Mouse (Mus musculus) adrenal gland, postnatal 4 days (tissue): ENCODE data around the gene Tnfsf18. TPM values are rescaled to one million over a fixed set of nuclear protein-coding genes. Genes with fewer than 3 reads are reported as not detected.

Source experiments
- DNase-seq, 2 experiments: peaks; one replicate each; pipeline ENCODE4 v3.0.0; 2021 to 2022; ENCODE audit warnings: low spot score in 2 of 2, mixed read lengths in 2 of 2
- long read RNA-seq, 2 experiments: library from polyadenylated mRNA; stranded (forward); transcript quantifications; one replicate each; pipeline ENCODE4 v2.0.0; 2021
- total RNA-seq, 2 experiments: library from RNA; stranded (reverse); gene quantifications; 2 replicates each; pipeline ENCODE4 v1.2.3; 2021

Tnfsf18 gene
- not detected for total RNA-seq
- long read RNA-seq, experiment 1: 0 reads
- long read RNA-seq, experiment 2: 0 reads

DNA sequence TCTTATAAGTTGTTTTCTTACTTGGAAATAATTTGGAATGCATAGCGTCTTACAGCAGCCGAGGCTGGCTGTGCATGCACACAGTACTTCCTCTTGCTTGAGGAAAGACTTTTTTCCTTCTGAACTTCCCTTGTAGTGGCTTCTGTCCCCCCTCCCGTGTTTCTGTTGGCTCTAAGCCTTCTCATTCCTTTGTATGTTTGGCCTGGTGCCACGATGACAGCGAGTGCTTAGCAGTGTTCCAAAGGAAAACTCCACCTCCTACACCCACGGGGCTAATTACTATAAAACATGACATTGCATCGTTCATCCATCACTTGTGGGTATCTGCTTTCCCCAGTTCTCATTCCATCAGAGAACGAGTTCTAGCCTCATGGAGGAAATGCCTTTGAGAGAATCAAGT, at the start of gene Tnfsf18:
Tnfsf18 (plus strand) TSS at position 313 of the 400 bp plus-strand sequence.
- peak in 1 of 2 experiments; percentile 36 for DNase-seq

DNA sequence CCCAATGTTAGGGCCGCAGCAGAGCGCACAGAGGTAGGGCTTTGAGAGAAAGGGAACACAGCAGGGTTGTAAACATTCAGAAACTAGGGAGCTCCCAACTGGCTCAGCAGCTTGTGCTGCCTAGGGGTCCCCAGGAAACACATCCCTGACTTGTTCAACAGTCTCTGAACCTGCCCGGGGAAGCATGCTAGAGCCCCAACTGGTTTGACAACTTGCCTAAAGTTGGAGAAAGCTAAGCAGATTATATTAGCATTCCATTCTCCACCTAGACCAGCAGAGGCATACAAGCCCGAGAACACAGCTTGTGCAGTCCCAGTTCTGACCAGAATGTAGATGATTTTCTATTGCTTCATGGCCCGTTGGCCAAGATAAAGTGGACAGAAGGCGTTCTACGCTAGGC, 49.6 kb upstream of the Tnfsf18 start:
- no peak for DNase-seq

DNA sequence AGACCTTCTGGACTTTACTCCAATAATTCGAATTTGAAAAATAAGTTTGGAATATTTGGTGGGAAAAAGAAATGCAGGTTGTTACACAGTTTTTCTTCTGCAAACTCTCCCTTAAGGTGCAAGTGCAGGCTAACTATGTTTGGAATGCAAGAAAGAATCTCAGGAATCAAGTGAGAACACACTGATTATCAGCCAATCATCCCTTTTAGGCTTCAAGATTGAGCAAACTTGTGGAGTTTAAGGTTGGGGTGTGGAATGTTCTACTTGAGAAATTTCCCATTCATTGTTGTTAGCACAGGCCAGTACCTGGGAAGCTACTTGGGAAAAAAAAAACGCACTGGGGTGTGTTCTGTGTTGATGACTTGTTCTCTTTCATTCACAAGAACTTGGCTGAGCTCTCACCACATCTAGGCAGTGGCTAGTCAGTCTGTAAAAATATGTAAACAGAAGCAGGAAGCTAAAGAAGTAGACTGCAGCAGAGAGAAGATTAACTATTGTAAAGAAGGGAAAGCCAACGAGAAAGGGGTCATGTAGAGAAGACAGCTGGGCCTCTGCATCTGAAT, 42.7 kb upstream of the Tnfsf18 start:
- no peak for DNase-seq

DNA sequence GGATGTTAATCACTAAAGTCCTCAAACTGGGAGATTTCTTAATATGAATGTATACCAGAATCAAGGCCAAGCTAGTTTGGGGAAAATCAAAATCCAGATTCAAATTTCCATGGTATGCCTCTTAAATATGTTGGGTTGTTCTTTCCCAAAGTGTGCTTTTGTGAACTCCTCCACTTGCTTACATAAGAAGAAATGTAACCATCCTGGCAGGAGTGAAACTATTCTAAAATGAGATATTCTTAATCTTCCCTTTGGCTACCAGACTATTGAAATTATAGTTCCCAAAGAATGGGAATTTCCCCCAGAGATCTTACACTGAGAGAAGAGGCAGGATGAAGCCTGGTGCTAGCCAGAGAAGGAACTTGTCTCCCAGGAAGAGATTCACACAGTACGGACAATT, 42.2 kb upstream of the Tnfsf18 start:
- DNase-seq: no peak

DNA sequence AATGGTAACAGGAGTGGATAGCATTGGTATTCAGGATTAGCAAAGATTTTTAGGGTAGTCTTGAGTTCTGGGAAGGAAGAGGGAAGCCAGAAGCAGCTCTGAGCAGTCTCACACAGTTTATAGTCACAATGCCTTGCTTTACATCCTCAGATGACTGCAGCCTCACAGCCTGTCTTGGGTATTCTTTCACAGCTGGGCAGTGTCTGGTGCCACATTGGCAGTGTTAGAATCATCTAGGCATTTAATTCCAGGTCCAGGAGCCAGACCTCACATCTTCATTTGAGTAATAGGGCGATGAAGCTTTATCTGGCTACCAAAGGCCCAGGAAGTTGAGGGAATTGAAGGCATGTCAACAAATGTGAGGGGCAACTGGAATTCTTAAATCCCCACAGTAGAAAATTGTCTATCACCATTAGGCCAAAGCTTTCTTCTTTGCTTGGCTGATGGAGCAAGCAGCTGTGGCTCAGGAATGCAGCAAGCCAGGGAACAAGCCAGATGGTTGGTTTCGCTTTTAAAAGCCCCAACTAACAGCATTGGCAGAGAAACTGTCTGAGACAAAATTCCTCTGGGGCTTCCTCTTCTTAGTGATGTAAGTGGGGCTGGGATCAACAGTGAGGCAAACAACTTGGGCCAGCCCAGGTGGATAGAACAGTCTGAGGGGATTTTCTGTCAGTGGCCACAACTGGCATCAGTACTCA, 30.9 kb upstream of the Tnfsf18 start:
- DNase-seq: no peak

DNA sequence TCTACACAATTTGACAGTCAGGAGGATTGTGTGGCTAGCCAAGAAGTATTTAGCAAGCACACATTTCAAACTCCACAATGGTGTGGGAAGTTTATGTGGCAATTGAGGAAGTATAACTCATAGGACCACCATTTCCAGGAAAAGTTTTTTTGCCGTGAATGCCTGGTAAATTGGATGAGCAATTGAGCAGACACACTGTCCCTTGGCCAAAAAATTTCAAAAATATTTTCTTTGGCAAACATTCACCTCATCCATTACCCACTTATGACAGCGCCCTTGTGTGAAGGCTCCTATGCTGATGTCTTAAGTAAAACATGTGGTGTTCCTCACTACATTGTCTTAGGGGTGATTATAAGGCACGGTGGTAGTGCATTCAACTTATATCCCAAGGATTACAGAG, 17.2 kb upstream of the Tnfsf18 start:
- no peak for DNase-seq

DNA sequence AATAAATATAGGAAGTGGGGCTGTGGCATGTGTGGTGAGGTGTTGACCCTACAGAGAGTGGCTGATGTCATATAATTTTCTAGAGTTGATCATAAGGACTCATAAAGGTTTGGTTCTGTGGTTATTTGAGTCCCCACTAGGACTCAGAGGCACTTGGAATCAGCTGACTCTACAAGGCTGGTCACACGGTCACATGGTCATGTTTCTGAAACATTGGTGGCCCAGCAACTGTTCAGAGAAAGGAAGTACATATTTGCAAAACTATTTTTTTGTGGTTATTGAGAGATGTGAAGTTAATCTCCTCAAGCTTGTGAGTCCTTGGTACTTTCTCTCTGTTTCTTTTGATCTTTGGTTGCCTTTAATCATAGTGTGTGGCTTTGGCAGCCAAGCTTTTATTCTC, 14.6 kb upstream of the Tnfsf18 start:
- no peak for DNase-seq

DNA sequence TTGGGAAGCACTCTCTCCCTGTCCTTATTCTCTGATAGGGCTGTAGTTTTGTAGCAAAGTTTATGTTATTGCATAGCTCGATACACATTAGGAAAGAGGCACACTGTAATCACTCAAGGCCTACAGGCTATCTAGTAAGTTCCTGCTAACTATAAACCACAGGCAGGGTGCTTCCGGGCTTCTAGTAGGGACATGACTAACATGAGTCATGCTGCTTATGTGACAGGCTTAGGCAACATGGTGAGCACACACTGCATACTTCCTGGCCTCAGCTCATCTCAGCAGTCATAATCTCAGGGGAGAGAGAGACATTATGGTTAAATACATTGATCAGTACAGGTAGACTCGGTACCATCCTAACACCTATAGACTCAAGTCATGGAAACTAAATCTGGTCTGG, 12.2 kb upstream of the Tnfsf18 start:
- no peak for DNase-seq

DNA sequence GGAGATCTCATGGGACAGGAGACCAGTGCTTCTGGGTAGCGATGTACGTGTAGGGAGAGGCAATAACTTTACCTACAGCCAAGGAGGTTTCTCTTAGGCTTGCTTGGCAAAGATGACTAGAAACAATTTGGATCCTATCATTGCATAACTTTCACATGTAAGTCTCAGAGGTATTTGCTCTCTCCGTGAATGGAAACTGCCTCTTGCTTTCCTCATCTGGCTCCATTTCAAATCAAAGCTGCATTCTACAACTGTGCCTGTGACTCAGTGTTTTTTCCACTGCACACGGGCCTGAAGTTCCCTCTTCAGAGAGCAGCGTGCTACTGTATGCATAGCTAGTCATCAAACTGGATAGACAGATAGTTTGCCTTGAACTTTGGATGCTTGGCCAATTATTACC, 7.4 kb upstream of the Tnfsf18 start:
- no peak for DNase-seq

DNA sequence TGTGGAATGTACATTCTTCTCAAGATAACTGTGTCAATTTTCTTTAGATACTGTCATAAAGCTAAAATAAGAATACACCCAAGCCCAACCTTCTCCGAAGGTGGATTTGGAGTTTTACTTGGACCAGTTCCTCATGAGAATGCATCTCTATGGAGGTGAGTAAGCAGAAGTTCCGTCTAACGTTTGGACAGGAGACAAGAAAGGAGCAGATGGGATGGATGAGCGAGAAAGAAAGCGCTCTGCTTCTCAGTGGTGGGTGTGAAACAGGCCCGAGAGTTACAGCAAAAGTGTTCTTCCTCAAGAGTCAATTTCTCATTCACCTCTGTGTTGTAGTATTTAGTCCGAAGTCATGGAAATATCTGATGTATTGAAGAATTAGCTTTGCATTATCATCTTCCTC, 2.7 kb upstream of the Tnfsf18 start:
- no peak for DNase-seq

DNA sequence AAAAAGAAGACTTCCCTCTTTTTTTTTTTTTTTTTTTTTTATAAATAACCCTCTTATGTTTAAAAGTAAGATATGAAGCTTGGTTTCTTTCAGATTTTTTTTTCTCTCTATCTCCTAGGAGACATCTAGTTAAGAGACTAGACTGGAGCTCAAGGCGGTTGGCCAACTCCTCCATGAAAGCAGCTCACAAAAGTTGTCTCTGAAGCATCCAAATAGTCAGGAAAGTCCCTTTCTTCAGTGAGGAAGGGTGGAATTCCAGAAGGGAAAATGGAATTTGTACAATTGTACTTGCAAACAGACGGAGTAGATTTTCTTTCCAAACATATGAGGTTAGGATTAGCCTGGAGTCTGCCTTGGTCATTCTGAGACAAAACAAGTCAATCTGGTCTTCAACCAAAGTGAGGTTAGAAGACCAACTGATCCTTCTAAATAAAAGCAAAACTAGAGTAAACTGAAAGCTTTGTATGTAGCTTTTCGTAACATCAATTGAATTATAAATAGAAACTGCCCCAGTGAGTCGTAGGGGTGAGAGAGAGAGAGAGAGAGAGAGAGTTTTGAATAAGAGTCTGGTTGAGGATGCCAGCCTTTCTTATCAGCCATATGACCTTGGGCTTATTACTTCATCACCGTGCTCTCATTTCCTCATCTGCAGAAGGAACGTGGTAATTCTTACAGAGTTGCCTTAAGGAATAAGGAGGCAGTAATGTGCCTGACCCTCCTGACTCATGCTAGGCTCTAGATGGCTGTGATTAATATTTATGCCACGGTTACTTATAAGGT, 2.6 kb downstream of the Tnfsf18 start:
- DNase-seq: no peak

DNA sequence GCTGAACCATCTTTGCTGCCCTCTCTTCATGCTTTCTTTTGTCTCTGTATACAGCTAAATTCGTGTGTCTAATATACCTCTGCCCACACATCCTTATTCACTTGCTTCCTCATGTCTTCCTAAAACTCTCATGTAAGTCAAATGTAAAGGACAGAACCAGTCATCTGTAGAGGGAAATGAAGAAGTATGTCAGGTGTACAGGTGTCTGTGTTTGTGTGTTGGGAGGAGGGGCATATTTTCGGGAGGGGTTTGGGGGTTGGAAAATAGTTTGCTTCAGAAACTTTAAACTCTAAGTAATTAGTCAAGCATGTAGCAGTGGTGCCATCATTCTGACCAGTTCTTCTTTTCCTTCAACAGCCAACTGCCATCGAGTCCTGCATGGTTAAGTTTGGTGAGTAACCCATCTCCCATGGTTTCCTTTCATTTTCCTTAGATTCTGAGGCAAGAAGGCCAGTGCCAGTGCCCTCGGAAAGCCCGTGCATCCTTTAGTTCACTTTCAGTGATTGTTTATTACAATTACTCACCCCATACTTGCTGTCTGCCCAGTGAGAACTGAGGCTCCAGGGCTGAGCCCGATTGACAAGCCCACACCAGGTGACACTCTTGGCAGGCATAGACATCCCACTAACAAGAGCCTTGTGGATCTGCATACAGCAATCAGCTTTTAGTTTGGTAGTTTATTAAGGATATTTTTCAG, 5.8 kb downstream of the Tnfsf18 start:
- no peak for DNase-seq

DNA sequence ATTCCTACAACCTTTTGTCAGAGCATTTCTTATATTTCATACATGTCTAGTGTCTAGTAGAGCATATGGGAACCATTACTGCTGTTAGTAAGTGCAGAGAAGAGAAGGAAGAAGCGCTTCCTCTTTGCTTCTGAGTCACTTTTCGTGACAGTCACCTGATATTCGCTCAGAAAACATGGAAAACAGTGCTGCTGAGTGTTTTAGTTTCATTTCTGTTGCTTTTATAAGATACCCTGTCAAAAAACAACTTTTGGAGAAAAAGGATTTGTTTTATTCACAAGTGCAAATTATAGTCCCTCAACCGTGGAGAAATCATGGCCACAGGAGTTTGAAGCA, 6.3 kb downstream of the Tnfsf18 start:
- DNase-seq: no peak

DNA sequence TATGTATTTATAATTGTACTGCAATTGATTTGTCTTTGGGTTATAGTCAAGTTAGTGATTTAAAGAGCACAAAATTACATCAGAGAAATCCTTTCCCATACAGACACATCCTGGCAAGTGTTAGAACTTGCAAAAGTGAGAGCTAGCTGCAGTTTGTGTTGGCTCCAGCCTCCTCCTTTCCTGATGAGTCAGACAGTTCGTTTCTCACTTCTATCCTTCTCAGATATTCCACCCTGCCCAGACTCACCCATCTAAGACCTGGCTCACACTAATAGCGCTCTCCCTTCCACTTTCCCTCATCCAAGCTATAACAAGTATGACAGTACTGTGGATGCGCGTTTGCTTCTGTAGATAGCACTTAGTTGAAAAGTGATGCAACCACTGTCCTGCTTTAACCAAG, 11.9 kb downstream of the Tnfsf18 start:
- no peak for DNase-seq

DNA sequence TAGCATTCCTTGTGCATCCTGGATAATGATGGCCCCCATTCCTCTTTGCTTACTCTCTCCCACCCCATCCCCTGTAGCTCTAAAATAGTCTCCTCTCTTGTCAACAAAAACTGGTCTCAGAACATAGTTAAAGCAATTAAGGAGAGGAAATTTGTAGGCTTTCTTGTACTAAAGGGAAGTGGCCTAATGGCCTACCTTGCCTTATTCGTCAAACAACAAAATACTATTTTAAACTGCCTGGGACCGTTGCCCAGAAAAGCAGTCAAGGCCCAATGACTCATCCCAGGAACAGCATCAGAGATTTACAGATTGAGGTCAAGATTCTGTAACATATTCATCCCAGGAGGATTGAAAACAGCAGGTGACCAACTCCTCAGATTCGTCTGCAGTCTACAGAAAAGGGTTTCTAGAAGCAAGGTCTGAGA, 13.2 kb downstream of the Tnfsf18 start:
- peak in 1 of 2 experiments; percentile 28 for DNase-seq

DNA sequence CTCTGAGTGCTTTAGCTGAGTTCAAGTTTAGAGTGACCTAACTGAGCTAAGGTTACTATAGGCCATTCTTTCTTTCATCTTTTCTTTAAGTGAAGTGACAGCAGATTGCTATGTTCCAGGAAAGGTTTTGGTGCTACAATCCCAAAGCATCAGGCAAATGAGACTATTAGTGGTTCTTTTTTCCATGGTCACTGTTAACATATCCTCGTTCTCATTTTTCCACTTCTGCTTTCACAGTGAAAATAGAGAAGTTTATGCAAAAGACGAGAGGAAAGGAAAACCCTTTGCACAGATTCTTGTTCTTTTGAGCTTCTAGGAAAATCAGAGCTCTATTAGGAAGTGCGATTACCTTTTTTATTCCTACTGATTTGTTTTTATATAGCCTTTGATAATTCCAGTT, 22.9 kb downstream of the Tnfsf18 start:
- DNase-seq: no peak

DNA sequence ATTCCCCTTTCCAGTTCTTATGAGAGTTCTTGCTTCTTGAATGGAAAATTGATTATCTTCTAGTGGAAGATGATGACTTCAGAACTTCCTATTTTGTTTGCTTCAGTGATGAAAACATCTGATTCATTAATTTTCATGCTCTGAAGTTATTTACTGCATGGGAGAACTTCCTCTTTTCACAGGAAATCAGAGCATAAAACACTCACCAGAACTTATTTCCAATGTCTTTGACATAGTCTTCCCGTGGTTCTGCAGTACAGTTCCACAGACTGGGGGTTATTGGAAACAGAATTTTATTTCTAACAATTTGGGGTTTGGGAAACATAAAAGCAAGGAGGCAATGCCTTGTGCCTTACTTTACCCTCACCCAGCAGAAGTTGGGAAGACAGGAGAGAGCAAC, 25.8 kb downstream of the Tnfsf18 start:
- DNase-seq: no peak

DNA sequence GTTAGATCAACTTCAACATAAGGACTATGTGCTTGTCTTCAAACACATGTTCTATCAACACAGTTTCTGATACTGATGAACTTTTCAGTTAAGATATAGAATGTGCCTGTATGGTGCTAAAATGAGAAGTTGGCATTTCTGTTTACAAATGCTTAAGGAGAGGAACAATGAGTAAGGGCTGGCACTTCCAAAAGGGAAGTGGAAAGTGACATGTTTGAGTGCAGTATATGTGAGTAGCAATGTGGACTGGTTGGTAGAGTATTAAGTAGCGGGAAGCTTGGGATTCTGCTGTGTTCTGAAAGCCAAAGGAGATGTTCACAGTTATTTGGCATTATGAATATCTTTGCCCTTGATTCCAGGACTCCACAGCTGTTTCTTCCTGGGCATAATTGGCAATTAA, 33.7 kb downstream of the Tnfsf18 start:
- DNase-seq: no peak

DNA sequence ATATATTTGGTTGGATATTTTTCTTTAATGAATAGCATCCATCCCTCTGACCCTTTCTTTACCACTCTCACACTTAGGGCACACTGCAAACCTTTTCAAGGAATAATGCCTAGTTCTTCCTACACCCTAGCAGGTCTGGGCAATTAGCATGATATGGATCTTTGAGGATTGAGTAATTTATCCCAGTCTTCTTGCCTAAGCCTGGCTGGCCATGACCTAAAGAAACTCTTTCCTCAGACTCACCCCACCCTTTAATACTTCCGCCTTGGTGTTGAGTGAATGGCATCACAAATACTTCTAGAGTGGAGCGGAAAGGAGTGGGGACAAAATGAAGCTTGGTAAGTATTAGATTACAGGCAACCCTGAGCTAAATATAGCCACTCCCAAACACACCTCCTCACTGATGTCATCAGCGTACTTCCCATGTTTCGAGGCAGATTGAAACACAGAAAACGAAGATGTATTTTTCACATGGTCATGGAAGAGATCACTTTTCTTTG, 56.2 kb downstream of the Tnfsf18 start:
- no peak for DNase-seq

DNA sequence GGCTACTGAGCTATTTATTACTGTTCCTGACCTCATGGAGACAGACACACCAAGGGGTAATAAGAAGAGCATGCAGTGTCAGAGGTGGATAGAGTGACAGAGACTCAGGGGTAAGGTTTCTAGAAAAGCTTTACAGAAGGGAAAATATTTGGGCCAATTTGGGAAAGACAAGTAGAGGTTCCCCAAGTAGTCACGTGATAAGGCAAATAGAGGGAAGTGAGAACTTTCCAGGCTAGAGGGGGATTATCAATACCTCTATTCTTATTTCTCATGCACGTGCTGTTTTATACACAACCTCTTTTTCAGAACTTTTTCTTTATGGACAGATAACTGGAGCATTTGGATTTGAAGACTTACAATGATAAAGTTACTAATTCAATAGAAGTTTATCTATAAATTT, 57.6 kb downstream of the Tnfsf18 start:
- no peak for DNase-seq
